Mouse (Mus musculus): ENCODE measurements around the gene Lingo1. TPM values are rescaled to one million over a fixed set of nuclear protein-coding genes. Genes with fewer than 3 reads are reported as not detected.
A peak's percentile ranks its signal among the peaks of the same experiment; 100 is the strongest.

Gene Lingo1
- polyA plus RNA-seq, 1 experiment, result 0.37 TPM

- H3K27me3 ChIP-seq (ENCODE audit: control insufficient read depth, insufficient read depth, insufficient read length), result peaks cover 35% of the 10 kb centered on the region
- TF ChIP-seq FOSL1 (IDR thresholded peaks at IDR 0.05; ENCODE audit: insufficient read depth, low read length, poor library complexity, severe bottlenecking), result no peak
- no peak for TF ChIP-seq MYOD1 (IDR thresholded peaks at IDR 0.05; ENCODE audit: control insufficient read depth, insufficient read length, low read depth)
- TF ChIP-seq CEBPB (IDR thresholded peaks at IDR 0.05; ENCODE audit: low read depth), result no peak
- no peak for TF ChIP-seq MYOG (IDR thresholded peaks at IDR 0.05; ENCODE audit: control insufficient read depth, extremely low read depth, insufficient read length)
- no peak for TF ChIP-seq MAX (IDR thresholded peaks at IDR 0.05)
- TF ChIP-seq USF1 (IDR thresholded peaks at IDR 0.05; ENCODE audit: low read depth), result no peak
- no peak for TF ChIP-seq CTCF (IDR thresholded peaks at IDR 0.05; ENCODE audit: control insufficient read depth, insufficient read depth, insufficient read length)
- H3K79me2 ChIP-seq (ENCODE audit: control insufficient read depth, insufficient read depth), result no peaks in the 10 kb centered on the region
- no peaks in the 10 kb centered on the region for H3K36me3 ChIP-seq (ENCODE audit: control insufficient read depth, insufficient read depth)
- no peak overlapping the region for H3ac ChIP-seq (ENCODE audit: control insufficient read depth, insufficient read length, low read depth)
- H3K79me3 ChIP-seq (ENCODE audit: low read depth), result no peaks in the 10 kb centered on the region
- H3K4me3 ChIP-seq (ENCODE audit: insufficient read depth, poor library complexity, severe bottlenecking), result no peak overlapping the region
Measured at GRCm38 (mm10) chr9:56746195-56746925, 49.9 kb downstream of the Lingo1 start.

DNA sequence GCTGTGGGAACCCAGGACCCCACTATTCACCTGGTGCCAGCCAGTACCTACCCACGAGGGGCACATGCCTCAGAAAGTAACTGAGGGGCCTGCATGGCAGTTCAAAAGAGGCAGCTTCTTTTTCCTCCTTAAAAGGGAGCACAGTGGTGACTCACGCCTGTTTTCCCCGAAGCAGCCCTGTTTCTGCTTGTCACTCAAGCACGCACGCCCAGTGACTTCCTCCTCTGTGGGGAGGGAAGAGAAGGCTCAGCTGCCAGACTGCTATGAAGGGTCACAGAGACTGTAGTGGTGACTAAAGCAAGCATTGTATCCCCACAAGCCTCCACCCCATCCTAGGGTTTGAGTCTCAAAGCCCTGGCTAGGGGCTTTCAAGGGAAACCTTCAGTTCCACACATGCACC lies 51.9 kb downstream of the Lingo1 start:
- no peaks in the 10 kb centered on the region for H3K79me3 ChIP-seq (ENCODE audit: low read depth)
- no peaks in the 10 kb centered on the region for H3K36me3 ChIP-seq (ENCODE audit: control insufficient read depth, insufficient read depth)
- no peak for TF ChIP-seq FOSL1 (IDR thresholded peaks at IDR 0.05; ENCODE audit: insufficient read depth, low read length, poor library complexity, severe bottlenecking)
- no peak for TF ChIP-seq MYOG (IDR thresholded peaks at IDR 0.05; ENCODE audit: control insufficient read depth, extremely low read depth, insufficient read length)
- no peak for TF ChIP-seq CEBPB (IDR thresholded peaks at IDR 0.05; ENCODE audit: low read depth)
- no peak for TF ChIP-seq MAX (IDR thresholded peaks at IDR 0.05)
- no peak for TF ChIP-seq CTCF (IDR thresholded peaks at IDR 0.05; ENCODE audit: control insufficient read depth, insufficient read depth, insufficient read length)
- TF ChIP-seq USF1 (IDR thresholded peaks at IDR 0.05; ENCODE audit: low read depth), result no peak
- no peak for TF ChIP-seq MYOD1 (IDR thresholded peaks at IDR 0.05; ENCODE audit: control insufficient read depth, insufficient read length, low read depth)
- H3ac ChIP-seq (ENCODE audit: control insufficient read depth, insufficient read length, low read depth), result no peak overlapping the region
- H3K79me2 ChIP-seq (ENCODE audit: control insufficient read depth, insufficient read depth), result no peaks in the 10 kb centered on the region
- H3K27me3 ChIP-seq (ENCODE audit: control insufficient read depth, insufficient read depth, insufficient read length), result peaks cover 31% of the 10 kb centered on the region
- H3K4me3 ChIP-seq (ENCODE audit: insufficient read depth, poor library complexity, severe bottlenecking), result no peak overlapping the region

- Histone ChIP-seq H3K27me3 (ENCODE audit: control insufficient read depth, insufficient read depth, insufficient read length) (peaks cover 10% of the 10 kb centered on the region), H3K79me3 (ENCODE audit: low read depth) (no peaks in the 10 kb centered on the region), H3K79me2 (ENCODE audit: control insufficient read depth, insufficient read depth) (no peaks in the 10 kb centered on the region), H3K36me3 (ENCODE audit: control insufficient read depth, insufficient read depth) (no peaks in the 10 kb centered on the region), H3K4me3 (ENCODE audit: insufficient read depth, poor library complexity, severe bottlenecking) (no peak overlapping the region), H3ac (ENCODE audit: control insufficient read depth, insufficient read length, low read depth) (no peak overlapping the region)
- TF ChIP-seq USF1 (IDR thresholded peaks at IDR 0.05; ENCODE audit: low read depth), result no peak
- TF ChIP-seq CTCF (IDR thresholded peaks at IDR 0.05; ENCODE audit: control insufficient read depth, insufficient read depth, insufficient read length), result peak; percentile 8
Measured at GRCm38 (mm10) chr9:56739181-56739737, 57.0 kb downstream of the Lingo1 start.

GRCm38 (mm10) chr9:56738261-56739171 lies 57.8 kb downstream of the Lingo1 start:
- no peak for TF ChIP-seq FOSL1 (IDR thresholded peaks at IDR 0.05; ENCODE audit: insufficient read depth, low read length, poor library complexity, severe bottlenecking)
- TF ChIP-seq MYOG (IDR thresholded peaks at IDR 0.05; ENCODE audit: control insufficient read depth, extremely low read depth, insufficient read length), result no peak
- no peak for TF ChIP-seq CEBPB (IDR thresholded peaks at IDR 0.05; ENCODE audit: low read depth)
- no peak for TF ChIP-seq CTCF (IDR thresholded peaks at IDR 0.05; ENCODE audit: control insufficient read depth, insufficient read depth, insufficient read length)
- TF ChIP-seq USF1 (IDR thresholded peaks at IDR 0.05; ENCODE audit: low read depth), result no peak
- TF ChIP-seq MYOD1 (IDR thresholded peaks at IDR 0.05; ENCODE audit: control insufficient read depth, insufficient read length, low read depth), result no peak
- no peak for TF ChIP-seq MAX (IDR thresholded peaks at IDR 0.05)
- Histone ChIP-seq H3K27me3 (ENCODE audit: control insufficient read depth, insufficient read depth, insufficient read length) (peaks cover 16% of the 10 kb centered on the region), H3K79me3 (ENCODE audit: low read depth) (no peaks in the 10 kb centered on the region), H3K36me3 (ENCODE audit: control insufficient read depth, insufficient read depth) (no peaks in the 10 kb centered on the region), H3K79me2 (ENCODE audit: control insufficient read depth, insufficient read depth) (no peaks in the 10 kb centered on the region), H3K4me3 (ENCODE audit: insufficient read depth, poor library complexity, severe bottlenecking) (no peak overlapping the region), H3ac (ENCODE audit: control insufficient read depth, insufficient read length, low read depth) (no peak overlapping the region)

DNA sequence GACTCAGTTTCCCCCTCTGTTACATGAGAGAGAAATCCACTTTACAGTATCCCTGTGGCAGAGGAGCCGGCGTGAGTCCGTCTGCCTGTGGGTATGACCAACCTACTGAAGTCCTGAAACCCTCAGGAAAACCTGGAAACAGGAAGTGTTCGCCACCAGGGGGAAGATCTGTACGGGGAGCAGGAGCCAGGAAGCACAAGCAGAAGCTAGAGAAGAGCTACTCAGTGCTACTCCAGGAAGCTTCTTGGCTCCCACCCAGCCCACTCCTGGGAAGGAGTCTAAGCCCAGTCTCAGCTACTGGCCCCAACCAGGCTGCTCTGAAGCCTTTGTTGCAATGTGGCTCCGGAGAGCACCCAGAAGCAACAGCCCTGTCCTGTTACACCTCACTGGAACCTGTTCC lies 61.9 kb downstream of the Lingo1 start:
- Histone ChIP-seq H3K79me2 (ENCODE audit: control insufficient read depth, insufficient read depth) (no peaks in the 10 kb centered on the region), H3K36me3 (ENCODE audit: control insufficient read depth, insufficient read depth) (no peaks in the 10 kb centered on the region), H3K27me3 (ENCODE audit: control insufficient read depth, insufficient read depth, insufficient read length) (peaks cover 20% of the 10 kb centered on the region), H3K79me3 (ENCODE audit: low read depth) (no peaks in the 10 kb centered on the region), H3ac (ENCODE audit: control insufficient read depth, insufficient read length, low read depth) (no peak overlapping the region), H3K4me3 (ENCODE audit: insufficient read depth, poor library complexity, severe bottlenecking) (no peak overlapping the region)
- TF ChIP-seq MAX (IDR thresholded peaks at IDR 0.05) (no peak), FOSL1 (IDR thresholded peaks at IDR 0.05; ENCODE audit: insufficient read depth, low read length, poor library complexity, severe bottlenecking) (no peak), MYOG (IDR thresholded peaks at IDR 0.05; ENCODE audit: control insufficient read depth, extremely low read depth, insufficient read length) (no peak), MYOD1 (IDR thresholded peaks at IDR 0.05; ENCODE audit: control insufficient read depth, insufficient read length, low read depth) (no peak), CEBPB (IDR thresholded peaks at IDR 0.05; ENCODE audit: low read depth) (no peak), CTCF (IDR thresholded peaks at IDR 0.05; ENCODE audit: control insufficient read depth, insufficient read depth, insufficient read length) (no peak), USF1 (IDR thresholded peaks at IDR 0.05; ENCODE audit: low read depth) (no peak)

All from C2C12 (cell line).